Mouse (Mus musculus): ENCODE data around the gene Slc25a33.
"Not testable (repeated sequence)": the region's sequence is repeated elsewhere in the genome, so short reads cannot be mapped to it uniquely, and the experiment has no call there.

Gene Slc25a33

DNA sequence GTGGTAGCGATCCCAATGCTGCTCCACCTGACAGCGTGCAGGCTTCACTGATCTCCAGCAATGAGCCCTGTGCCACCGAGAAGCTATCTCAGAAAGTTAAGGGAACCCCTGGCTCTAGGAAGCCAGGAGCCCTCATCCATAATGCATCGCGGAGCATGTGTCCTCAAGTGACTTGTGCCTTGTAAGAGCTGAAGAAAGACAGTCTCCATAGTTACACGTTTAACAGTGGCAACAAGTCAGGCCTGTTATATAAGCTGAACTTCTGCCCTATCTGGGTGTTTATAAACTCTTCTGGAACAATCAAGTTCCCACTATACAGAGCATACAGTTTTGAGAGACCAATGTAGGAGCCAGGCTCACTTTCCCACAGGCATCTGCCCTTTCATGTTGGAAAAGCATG, 15.7 kb downstream of the Slc25a33 start:
- DNase-seq (ENCODE audit: low spot score): no peak

DNA sequence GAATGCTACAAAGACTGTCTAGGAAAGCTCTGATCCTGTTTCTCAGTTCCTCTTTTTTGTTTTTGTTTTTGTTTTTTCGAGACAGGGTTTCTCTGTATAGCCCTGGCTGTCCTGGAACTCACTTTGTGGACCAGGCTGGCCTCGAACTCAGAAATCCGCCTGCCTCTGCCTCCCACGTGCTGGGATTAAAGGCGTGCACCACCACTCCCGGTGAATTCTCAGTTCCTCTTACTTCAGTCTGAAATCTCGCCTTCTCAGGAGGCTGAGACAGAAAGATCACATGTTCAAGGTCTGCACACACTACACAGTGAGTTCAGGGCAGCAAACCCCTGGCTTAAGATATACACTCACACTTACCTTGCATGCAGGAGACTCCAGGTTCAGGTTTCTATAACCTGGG, 17.5 kb downstream of the Slc25a33 start:
- DNase-seq (ENCODE audit: low spot score): not testable (repeated sequence)

DNA sequence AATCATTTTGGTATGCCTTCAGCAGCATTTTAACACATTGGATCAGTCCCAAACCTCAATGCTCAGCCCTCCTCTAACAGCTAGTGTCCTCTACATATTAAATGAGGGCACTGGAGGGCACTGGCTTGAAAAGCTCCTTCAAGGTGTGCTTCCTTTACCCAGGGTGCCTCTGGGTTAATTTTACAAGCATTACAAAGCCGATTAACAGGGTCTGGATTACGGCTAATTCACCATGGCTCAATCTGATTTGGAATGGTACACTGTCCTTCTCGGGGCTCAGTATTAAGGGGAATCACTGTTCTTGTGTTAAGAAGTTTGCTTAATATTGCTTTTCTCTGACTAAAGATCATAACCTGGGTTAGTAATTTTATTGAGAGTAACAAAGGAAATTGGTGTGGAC, 21.2 kb downstream of the Slc25a33 start:
- no peak for DNase-seq (ENCODE audit: low spot score)

DNA sequence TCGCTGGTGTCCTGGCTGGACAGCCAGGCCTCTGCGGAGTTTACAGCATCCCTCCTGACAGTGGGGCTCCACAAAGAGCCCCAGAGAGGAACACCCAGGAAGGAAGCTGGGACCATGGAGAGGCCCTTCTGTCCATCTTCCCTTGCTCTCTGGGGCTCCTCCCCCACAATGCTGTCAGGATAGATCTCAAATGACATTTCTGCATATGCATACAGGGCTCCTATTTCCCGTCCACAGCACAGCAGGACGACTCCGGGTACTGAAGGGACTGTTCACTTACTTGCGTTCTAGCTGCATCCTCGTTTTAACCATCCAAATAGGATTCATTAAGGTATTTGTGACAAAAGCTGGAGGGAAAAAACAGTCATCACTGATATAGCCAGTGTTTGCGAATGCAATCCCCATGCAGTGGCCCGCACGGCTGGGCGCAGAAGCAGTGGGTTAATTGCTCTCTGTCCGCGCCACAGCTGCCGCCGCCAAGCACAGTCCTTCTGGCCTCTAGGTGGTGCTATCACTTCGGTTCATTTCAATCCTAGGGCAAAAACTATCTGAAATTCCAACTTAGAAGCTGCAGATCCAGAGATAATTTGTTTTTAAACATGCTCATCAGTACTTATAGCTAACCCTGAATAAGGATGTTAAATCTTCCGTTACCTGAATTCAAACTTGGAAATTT, 21.8 kb downstream of the Slc25a33 start:
- DNase-seq (ENCODE audit: low spot score): peak; percentile 89

DNA sequence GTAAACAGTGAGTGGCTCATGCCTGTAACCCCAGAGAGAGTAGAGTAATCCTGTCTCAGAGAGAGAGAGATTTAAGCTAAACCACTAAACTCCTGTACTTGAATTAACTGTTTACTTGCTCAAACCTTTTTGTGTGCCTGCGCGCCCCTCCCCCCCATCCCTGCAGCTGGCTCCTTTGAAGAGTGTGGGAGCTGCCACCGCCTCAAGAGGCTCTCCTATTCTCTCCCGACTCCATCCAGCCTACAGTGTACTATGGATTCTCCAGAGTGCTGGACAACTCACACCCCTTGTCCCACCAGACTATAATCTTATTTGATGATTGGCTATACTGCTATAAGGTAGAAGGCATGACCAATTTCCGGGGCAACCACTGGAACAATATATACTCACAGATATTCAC, 23.4 kb downstream of the Slc25a33 start:
- DNase-seq (ENCODE audit: low spot score): no peak

DNA sequence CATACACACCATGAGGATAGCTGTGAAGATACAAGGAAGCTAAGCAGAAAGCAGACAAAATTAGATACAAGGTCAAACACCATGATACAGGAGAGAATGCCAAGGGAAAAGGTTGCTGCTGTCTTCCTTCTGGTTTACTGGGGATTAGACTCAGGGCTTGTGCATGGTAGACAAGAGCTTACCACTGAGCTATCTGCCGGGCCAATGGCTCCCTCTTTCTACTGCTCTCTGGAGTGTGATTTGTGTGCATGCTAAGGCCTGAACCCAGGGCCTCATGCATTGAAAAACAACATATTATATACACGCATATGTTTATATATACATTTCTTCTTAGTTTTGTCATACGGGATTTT, 24.4 kb downstream of the Slc25a33 start:
- not testable (repeated sequence) for DNase-seq (ENCODE audit: low spot score)

DNA sequence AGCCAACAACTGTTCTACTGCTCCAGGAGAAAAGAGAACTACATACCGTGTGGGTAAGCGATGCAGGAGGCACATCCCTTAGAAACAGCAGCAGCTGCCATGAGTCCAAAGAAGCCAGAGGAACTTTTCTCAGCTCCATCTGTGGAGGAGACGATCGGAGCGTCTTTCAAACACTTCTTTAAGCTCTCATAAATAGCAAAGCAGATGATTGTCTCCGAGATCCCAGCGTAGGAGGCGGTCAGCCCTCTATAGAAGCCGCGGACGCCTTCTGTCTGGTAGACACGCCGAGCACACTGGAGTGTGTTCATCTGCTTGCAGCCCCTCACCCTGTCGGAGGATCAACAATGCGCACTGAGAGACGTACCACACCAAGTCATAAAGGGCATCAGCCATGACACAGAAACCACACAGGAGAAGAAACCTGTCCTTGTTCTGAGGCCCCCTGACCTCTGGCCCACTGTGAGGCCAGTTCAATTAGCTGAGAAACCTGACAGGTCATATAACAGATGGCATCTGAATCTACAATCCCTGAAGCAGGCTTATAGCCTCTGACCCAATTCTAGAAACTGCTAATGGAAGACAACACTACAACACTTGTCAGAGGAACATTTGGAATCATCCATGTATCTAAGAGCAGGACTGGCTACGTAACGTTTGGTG, 24.9 kb downstream of the Slc25a33 start:
- DNase-seq (ENCODE audit: low spot score): peak; percentile 27

DNA sequence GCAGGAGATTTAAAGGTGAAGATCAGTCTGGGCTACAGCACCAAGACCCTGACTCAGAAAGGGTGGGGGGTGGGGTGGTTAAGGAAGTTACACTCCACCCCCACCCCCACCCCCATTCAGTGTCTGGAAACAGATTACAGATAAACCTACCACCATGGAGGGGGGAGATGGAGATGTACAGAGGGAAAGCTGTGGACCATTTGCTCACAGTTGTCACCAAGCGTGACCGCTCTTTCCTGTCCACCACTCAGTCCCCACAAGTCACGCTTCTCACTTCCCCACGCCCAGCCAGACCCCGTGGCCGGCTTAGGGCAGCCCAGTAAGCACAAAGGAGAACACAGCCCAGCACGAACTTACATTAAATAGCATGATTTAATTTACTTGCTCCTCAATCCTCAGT, 30.0 kb downstream of the Slc25a33 start:
- DNase-seq (ENCODE audit: low spot score): no peak

DNA sequence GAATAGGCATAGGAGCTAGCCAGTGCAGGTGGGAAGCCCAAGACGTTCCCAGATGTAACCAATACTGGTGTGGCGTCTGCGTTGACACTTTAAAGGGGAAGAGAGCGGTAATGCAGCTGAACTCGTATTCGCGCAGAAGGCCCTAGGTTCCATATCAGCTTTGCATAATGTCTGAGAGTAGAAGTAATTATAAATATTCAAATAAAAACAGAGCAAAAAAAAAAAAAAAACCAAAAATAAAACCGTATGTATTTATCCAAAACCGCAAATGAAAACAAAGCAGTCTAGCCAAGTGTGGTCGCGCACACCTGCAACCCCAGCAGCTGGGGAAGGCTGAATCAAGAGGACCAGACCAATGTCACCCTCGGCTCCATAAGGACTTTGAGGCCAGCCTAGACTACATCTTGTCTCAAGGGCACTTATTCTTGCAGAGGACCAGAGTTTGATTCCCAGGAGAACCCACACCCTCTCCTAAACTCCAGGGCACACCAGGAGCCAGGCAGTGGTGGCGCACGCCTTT, 32.0 kb downstream of the Slc25a33 start:
- DNase-seq (ENCODE audit: low spot score): no peak

DNA sequence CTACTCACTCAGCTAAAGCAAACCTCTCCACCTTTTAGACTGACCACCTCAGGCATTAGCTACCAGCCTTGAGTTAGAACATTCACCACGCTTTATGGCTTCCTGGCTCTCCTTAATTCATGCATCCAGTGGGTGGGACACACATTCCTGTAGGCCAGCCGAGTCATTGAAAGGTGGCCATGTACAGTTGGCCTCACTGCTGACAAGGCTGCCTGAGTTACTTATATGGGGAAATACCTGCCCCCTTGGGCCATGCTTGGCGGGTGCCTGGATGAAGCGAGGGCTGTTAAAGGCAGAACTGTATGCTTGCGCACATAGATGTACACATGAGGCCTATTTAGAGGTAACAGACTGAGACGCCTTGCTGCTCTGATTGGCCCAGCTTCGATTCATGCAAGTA, 33.8 kb downstream of the Slc25a33 start:
- no peak for DNase-seq (ENCODE audit: low spot score)

DNA sequence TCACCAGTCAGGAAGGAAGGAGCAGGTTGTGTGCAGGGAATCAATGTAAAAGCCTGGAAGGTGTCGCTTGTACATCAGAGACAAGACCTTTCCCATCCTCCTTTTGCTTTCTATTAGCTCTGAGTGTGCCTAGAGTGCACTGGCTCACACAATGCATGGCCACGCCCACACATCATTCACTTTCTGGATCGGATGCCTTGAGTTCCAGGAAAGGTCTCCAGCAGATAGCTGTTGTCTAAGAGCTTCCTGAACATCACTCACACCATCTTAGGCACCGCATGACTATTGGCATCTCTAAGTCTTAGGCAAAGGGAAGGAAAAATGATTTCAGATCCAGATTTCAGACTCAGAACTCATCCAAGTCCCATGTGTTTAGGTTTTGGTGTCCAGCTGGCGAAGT, 34.6 kb downstream of the Slc25a33 start:
- DNase-seq (ENCODE audit: low spot score): no peak

DNA sequence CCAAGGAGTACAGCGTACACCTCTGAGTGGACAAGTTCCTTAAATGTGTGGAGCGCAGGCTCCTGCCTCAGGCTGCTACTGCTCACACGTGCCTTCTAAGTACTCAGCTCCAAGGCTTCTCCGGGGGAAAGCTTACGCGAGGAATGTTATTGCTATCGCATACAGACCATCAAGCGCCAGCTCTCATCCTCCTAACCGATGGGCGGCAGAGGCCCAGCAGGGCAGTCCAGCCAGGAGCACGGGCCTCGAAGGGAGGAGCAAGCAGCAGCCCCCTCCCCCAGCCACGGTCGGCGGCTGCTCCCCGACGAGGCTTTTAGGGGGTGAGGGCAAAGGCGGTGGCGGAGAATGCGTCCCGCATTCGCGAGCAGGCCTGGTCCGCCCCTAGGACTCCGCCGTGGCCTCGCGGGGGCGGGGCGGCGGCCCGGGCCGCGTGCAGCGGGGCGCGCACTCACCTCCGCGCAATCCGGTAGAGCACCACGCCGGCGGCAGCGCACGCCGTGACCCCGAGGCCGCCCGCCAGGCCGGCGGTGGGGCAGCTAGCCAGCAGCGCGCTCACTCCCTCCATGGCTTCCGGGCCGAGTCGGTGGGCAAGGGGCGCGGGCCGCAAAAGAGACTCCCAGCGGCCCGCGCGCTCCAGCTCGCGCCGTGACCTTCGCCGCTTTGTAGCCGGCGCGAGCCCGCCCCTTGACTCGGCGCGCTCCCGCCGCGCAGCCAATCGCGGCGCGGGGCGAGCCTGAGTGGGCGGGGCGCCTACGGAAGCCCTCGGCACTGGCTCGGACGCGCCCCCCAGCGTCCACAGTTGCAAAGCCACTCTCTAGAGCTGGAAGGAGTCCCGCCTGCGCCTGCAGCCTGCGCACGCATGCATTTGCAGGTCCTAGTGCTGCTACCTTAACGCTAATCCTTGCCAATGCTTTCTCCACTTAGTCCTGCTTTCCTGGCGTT, 36.4 kb downstream of the Slc25a33 start, which contains the start of gene Tmem201:
Gene Tmem201 (minus strand): TSS at position 662 of the 942 bp plus-strand sequence.
- DNase-seq (ENCODE audit: low spot score): peak; percentile 98

DNA sequence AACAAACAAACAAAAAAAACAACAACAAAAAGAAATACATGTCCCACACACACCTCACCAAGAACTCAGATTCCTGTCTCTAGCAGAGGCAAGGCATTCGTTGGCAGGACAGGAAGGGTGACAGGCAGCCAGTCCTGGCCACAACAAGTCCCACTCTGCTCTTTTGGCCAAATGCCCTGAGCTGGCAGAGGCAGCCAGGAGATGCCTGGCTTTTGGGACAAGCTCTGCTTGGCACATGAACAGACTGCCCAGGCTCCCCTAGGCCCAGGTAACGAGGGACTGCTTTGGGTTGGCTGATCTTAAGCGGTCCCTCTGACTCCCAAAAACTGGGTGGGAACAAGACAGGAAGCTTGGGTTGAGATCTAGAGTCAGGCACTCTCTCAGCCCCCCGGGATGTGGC, 37.5 kb downstream of the Slc25a33 start:
- DNase-seq (ENCODE audit: low spot score): no peak

DNA sequence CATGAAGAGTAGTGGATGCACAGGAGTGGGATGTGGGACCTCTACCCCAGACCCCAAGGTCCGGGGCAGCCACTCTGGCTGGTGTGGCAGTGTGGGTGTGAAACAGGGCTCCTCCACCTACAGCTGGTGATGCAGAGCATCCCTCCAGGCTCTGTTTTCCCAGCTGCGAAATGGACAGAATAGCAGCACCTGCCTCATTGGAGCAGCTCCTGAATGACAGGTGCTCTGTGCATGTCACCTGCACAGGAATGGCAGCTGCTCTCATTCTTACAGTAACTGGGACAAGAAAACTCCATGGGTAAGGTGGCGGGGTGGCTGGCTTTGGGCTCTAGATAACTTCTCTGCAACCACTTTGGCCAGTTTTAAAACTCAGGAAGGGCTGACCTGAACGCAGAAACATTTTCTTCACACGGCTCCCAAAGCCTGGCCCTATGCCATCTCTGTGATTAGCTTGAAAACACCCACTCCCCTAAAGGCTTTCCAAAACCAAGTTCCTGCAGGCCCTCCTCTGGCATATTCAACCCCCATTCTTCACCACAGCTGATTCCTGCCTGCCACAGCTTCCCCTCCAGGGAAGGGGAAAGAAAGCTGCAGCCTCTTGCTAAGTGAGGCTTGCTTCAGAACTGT, 38.3 kb downstream of the Slc25a33 start:
- DNase-seq (ENCODE audit: low spot score): no peak

DNA sequence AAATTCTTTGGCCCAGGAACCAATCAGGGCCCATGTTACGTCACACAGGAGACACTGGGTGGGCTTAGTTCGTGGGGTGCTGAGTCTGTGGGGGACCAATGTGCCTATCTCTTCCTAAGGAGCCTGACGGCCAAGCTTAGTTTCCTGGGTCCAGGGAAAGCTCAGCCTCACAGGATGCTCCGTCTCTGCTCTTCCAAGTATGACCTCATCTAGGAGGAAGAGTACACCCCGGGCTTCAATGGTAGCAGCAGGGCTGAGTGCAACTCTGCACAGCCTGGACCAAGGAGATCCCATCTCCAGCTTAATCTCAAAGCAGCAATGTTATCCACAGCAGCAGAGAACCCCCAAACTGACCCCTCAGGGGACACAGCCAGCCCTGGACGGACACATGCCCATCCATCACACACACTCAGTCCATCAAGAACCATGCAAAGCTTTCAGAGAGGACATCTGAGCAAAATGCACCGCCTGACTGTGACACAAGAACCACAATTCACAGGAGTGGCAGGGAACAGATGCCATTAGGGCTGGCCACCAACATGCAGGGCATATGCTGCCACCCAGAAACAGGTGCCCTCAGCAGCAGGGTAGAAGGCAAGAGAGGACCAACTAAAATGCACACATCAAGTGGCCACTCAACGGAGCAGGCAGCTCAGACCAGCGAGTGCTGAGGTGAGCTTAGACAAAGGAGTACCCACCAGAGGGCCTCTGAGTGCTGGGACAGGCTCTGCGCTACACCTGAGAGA, 39.2 kb downstream of the Slc25a33 start:
- no peak for DNase-seq (ENCODE audit: low spot score)

DNA sequence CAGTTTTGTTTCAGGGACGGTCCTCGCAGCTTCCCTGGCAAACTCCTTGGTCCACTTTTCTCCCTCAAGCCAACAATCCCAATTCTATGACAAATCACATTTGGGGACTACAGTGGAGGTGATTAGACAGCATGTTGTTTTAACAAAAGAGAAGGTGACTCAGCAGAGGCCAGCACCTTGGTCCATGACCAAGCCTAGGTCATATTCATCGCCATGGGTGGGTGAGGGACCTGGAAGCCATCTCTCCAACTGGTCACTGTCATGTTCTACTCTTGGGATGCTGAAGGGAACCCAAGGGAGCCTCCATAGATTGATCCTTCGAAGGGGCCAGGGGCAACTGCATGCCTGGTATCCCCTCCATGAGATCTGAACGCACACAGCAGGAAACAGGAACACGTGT, 39.8 kb downstream of the Slc25a33 start:
- no peak for DNase-seq (ENCODE audit: low spot score)

DNA sequence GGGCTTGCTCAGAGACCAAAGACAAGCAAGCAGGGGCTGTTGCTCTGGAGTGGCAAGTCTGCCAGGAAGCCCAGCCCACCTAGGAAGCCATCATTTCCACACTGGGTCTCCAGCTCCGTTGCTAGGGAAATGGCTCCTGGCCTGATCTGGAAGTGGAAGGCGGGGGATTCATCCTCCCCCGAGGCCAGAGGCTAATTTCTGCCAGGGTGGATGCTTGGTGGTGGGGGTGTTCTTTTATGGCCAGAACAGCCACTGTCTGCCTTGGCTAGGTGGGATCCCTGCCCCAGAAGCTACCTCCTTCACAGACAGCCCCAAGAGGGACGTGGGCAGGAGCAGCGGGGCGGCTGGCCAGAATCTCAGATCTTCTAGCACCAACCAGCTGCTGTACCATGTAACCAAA, 40.3 kb downstream of the Slc25a33 start:
- no peak for DNase-seq (ENCODE audit: low spot score)

DNA sequence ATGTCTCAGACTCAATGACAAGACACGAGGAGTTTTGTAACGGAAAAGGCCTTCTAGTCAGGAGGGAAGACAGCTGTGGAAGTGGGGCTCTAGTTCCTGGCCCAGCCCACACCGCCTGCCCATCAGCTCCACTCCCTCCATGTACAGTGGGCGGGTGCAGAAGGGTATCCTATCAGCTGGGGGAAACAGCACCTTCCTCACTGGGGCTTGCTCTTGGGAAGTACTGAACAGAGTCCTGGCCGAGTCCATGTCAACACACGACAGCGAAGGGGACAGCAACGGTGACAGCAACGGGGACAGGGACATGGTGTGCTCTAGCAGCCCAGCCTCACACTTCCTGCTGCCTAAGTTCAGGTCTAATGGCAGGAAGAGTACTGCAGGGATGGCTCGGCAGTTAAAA, 41.3 kb downstream of the Slc25a33 start:
- no peak for DNase-seq (ENCODE audit: low spot score)

DNA sequence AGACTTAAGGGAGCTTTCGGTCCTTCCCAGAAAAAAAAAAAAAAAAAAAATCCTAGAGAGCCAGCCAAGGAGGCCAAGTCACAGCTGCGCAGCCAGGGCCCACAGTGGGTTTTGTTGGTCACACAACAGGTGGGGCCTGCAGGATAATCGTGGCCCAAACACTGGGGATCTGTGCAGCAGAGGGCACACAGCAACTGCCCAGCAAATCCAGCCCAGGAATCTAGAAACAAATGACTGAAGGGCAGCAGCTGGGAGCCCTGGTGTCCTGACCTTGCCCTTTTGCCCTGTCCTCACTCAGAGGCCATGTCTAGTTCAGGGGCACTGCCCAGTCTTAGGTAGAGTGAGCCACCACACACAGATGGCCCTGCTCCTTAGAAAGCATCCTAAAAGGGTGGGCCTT, 41.8 kb downstream of the Slc25a33 start:
- no peak for DNase-seq (ENCODE audit: low spot score)

DNA sequence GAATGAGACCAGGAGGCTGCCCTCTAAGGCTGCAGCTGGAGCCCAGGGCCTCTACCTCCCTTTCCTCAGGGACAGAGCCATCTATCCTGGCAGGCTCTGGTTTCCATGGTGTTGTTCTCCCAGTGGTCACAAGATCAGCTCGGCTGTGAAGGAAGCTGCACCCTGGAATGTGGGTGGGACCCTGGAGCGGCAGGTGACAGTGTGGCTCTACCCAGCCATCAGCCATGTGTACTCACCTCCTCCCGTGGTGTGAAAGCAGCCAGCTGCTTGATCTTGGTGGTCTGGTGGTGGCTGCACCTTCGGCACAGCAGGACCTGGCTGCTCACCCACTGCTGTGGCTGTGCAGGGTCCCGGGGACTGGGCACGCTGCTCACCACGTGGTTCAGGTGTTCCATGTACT, 43.2 kb downstream of the Slc25a33 start:
- DNase-seq (ENCODE audit: low spot score): no peak

DNA sequence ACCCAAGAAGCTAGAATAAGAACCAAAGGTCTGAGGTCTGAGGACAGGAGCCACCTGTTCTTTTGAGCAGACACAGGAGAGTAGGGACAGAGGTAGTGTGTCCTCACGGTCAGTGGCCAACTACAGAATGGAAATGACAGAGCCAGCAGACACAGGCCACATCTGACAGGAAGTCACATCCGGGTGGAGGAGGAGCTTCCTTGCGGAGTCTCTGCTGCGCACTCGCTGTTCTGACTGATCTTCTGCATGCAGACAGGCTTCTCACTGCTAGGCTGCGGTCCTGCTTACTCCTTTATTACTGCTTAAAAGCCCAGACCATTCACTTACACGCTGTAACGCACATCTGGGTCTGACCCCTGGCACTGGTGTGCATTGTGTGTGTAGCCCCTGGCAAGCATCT, 45.3 kb downstream of the Slc25a33 start:
- DNase-seq (ENCODE audit: low spot score): no peak

DNA sequence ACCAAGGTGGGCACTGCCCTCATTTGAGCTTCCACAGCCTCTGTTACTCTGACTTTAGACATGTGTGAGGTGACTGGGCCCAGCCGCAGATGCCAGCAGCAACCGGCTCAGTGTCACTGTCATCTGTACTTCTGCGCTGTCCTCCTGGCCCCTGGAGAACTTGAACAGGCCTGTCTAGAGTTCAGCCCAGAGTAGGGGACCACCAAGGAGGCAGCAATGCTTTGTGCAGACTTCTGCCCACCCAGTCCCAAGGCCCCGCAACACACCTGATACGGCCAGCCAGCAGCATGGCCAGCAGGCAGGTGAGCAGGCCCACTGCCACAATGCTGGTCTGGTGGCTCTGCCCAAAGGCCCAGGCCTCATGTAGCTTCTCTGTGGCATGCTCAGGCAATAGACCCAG, 46.4 kb downstream of the Slc25a33 start:
- DNase-seq (ENCODE audit: low spot score): no peak
